Comparison of ENCODE assay signal across 9 mouse cellular contexts in the genomic region with DNA sequence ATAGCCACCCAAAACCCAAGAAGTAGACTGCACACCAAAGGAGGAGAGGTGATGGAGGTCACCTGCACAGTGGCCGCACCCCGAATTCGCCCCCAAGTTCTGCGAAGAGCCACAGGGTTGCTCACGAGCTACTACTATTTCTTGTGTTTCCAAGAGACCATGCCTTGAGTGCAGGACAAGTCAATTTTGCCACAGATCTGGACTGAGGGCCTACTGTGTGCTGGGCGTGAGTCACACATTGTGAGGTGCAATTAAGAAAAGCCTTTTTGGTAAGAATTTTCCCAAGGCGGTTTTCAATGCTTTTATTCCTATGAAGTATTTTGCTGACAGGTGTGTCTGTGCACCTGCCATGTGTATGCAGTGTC. TPM values are rescaled to one million over a fixed set of nuclear protein-coding genes. Genes with fewer than 3 reads are reported as not detected.
A peak's percentile ranks its signal among the peaks of the same experiment; 100 is the strongest.
DNase-seq lines count a peak whose midpoint lies in the region; ATAC-seq and TF ChIP-seq lines count a peak whose summit lies in the region.
"Had no signal": no experiment of that assay in that cellular context is flagged by ENCODE, and none has a peak within 500 bp of the region (broad histone marks: within the 10 kb centered on the region; RNA-seq: fewer than 3 reads in every experiment).

No protein-coding gene starts in this region.

- peaks cover 11% of the 10 kb centered on the region; the same call in 1 of the 2 replicates for H3K4me1 ChIP-seq in kidney, embryonic 15.5 days
- peaks cover 6% of the 10 kb centered on the region; the same call in 1 of the 2 replicates for H3K4me1 ChIP-seq in embryonic facial prominence, embryonic 12.5 days
- no peaks in the 10 kb centered on the region for H3K4me1 ChIP-seq in hindbrain, postnatal 0 days (ENCODE audit: insufficient read depth, low read length)
- peaks cover 6% of the 10 kb centered on the region for H3K4me1 ChIP-seq in midbrain, embryonic 16.5 days (ENCODE audit: control insufficient read depth, insufficient read depth, low read length)

- no peak overlapping the region for H3K27ac ChIP-seq in kidney, embryonic 15.5 days
- H3K27ac ChIP-seq in embryonic facial prominence, embryonic 12.5 days = no peak overlapping the region
- 0 out of 2 replicates have a peak overlapping the region, but pooled peaks have one; percentile 87 for H3K27ac ChIP-seq in hindbrain, postnatal 0 days
- peak overlapping the region; percentile 90 for H3K27ac ChIP-seq in midbrain, embryonic 16.5 days (ENCODE audit: low read length)

- no peaks in the 10 kb centered on the region for H3K36me3 ChIP-seq in kidney, embryonic 15.5 days
- no peaks in the 10 kb centered on the region for H3K36me3 ChIP-seq in embryonic facial prominence, embryonic 12.5 days
- no peaks in the 10 kb centered on the region for H3K36me3 ChIP-seq in hindbrain, postnatal 0 days (ENCODE audit: insufficient read depth, low read length)
- H3K36me3 ChIP-seq in midbrain, embryonic 16.5 days (ENCODE audit: control insufficient read depth, insufficient read depth, low read length) = no peaks in the 10 kb centered on the region

- H3K9ac ChIP-seq in kidney, embryonic 15.5 days = no peak overlapping the region
- 0 out of 2 replicates have a peak overlapping the region, but pooled peaks have one; percentile 64 for H3K9ac ChIP-seq in embryonic facial prominence, embryonic 12.5 days
- peak overlapping the region; percentile 94; the same call in 1 of the 2 replicates for H3K9ac ChIP-seq in hindbrain, postnatal 0 days (replicated peaks; ENCODE audit: low read length)
- peak overlapping the region; percentile 91 for H3K9ac ChIP-seq in midbrain, embryonic 16.5 days (ENCODE audit: low read depth, low read length)

- DNase-seq in kidney, postnatal 25 days = no peak
- DNase-seq in hindbrain, postnatal 0 days (ENCODE audit: low spot score) = no peak
- DNase-seq in right cerebral cortex, adult 2 months (ENCODE audit: low spot score in 2 of 2) = no peak
- no peak for DNase-seq in gastrocnemius, postnatal 4 days (ENCODE audit: low spot score in 2 of 2)
- no peak for DNase-seq in urinary bladder, postnatal 36 days (ENCODE audit: low spot score in 2 of 2)

- H3K4me2 ChIP-seq in kidney, embryonic 15.5 days = peak overlapping the region; percentile 91
- peak overlapping the region; percentile 85 for H3K4me2 ChIP-seq in embryonic facial prominence, embryonic 12.5 days (replicated peaks)
- peak overlapping the region; percentile 72 for H3K4me2 ChIP-seq in hindbrain, postnatal 0 days (ENCODE audit: low read depth, low read length)
- H3K4me2 ChIP-seq in midbrain, embryonic 16.5 days (ENCODE audit: low read length) = peak overlapping the region; percentile 65

- no peaks in the 10 kb centered on the region for H3K9me3 ChIP-seq in kidney, embryonic 15.5 days (replicated peaks)
- H3K9me3 ChIP-seq in embryonic facial prominence, embryonic 12.5 days = no peaks in the 10 kb centered on the region
- H3K9me3 ChIP-seq in hindbrain, postnatal 0 days (ENCODE audit: low read length) = no peaks in the 10 kb centered on the region
- H3K9me3 ChIP-seq in midbrain, embryonic 16.5 days (replicated peaks; ENCODE audit: control insufficient read depth, low read length, poor library complexity, severe bottlenecking) = no peaks in the 10 kb centered on the region

- peaks cover 13% of the 10 kb centered on the region for H3K27me3 ChIP-seq in kidney, embryonic 15.5 days
- 0 out of 2 replicates have a peak, but pooled peaks cover 3% of the 10 kb centered on the region for H3K27me3 ChIP-seq in embryonic facial prominence, embryonic 12.5 days
- no peaks in the 10 kb centered on the region for H3K27me3 ChIP-seq in hindbrain, postnatal 0 days (ENCODE audit: insufficient read depth, low read length)
- H3K27me3 ChIP-seq in midbrain, embryonic 16.5 days (ENCODE audit: control insufficient read depth, insufficient read depth, low read depth, low read length) = no peaks in the 10 kb centered on the region

- WGBS in kidney, embryonic 15.5 days = 39% methylated on average over 7 of the region's 7 CpGs
- WGBS in embryonic facial prominence, embryonic 12.5 days = 36% methylated on average over 7 of the region's 7 CpGs
- 46% methylated on average over 7 of the region's 7 CpGs for WGBS in hindbrain, postnatal 0 days
- WGBS in midbrain, embryonic 16.5 days = 33% methylated on average over 7 of the region's 7 CpGs

- peak; percentile 12 for ATAC-seq in kidney, embryonic 15.5 days (replicated peaks; ENCODE audit: low FRiP score)
- no peak for ATAC-seq in embryonic facial prominence, embryonic 12.5 days (ENCODE audit: insufficient number of reproducible peaks, insufficient read depth, low FRiP score, low TSS enrichment)
- no peak for ATAC-seq in hindbrain, postnatal 0 days
- peak; percentile 23 for ATAC-seq in midbrain, embryonic 16.5 days

- H3K4me3 ChIP-seq in kidney, embryonic 15.5 days (replicated peaks) = peak overlapping the region; percentile 78
- peak overlapping the region; percentile 72 for H3K4me3 ChIP-seq in embryonic facial prominence, embryonic 12.5 days
- peak overlapping the region; percentile 85 for H3K4me3 ChIP-seq in hindbrain, postnatal 0 days (ENCODE audit: low read length)
- peak overlapping the region; percentile 74 for H3K4me3 ChIP-seq in midbrain, embryonic 16.5 days (ENCODE audit: low read depth, low read length)

- TF ChIP-seq CTCF in hindbrain, postnatal 0 days (IDR thresholded peaks at IDR 0.05; ENCODE audit: low read depth) = no peak

RNA-seq across cellular contexts. Expression of gene Adam22, which starts 0.3 kb away (rescaled TPM):
- 8.2 and 8.5 TPM in 2 replicates for polyA plus RNA-seq in kidney, embryonic 15.5 days (2015; fragmentation: Nextera tagmentation; extraction: Ambion mirVana)
- polyA plus RNA-seq in embryonic facial prominence, embryonic 12.5 days (2016; fragmentation: Nextera tagmentation; extraction: Ambion mirVana) = 17.6 and 18.4 TPM in 2 replicates
- total RNA-seq in hindbrain, postnatal 0 days (2014; rRNA removed) = 81.7 and 91.2 TPM in 2 replicates
- 46.1 and 46.2 TPM in 2 replicates for polyA plus RNA-seq in hindbrain, postnatal 0 days (2015; fragmentation: Nextera tagmentation; extraction: Ambion mirVana)
- polyA plus RNA-seq in midbrain, embryonic 16.5 days (2015; fragmentation: Nextera tagmentation; extraction: Ambion mirVana) = 49.5 and 51.1 TPM in 2 replicates
- total RNA-seq in gastrocnemius, postnatal 4 days (2021) = 10 to 100 TPM; 13.1 to 16.1 TPM
- total RNA-seq: neutrophil, adult 5-6 weeks had no signal

RNA-seq across cellular contexts. Expression of gene Dbf4, which starts 54.2 kb away (rescaled TPM):
- 41.0 and 45.1 TPM in 2 replicates for polyA plus RNA-seq in kidney, embryonic 15.5 days (2015; fragmentation: Nextera tagmentation; extraction: Ambion mirVana)
- 50.9 and 54.6 TPM in 2 replicates for polyA plus RNA-seq in embryonic facial prominence, embryonic 12.5 days (2016; fragmentation: Nextera tagmentation; extraction: Ambion mirVana)
- 8.1 and 11.4 TPM in 2 replicates for total RNA-seq in hindbrain, postnatal 0 days (2014; rRNA removed)
- polyA plus RNA-seq in hindbrain, postnatal 0 days (2015; fragmentation: Nextera tagmentation; extraction: Ambion mirVana) = 10.5 and 10.6 TPM in 2 replicates
- polyA plus RNA-seq in midbrain, embryonic 16.5 days (2015; fragmentation: Nextera tagmentation; extraction: Ambion mirVana) = 7.0 and 11.2 TPM in 2 replicates
- 10 to 100 TPM; 12.1 to 13.0 TPM for total RNA-seq in gastrocnemius, postnatal 4 days (2021)

RNA-seq across cellular contexts. Expression of gene Slc25a40, which starts 54.3 kb away (rescaled TPM):
- polyA plus RNA-seq in kidney, embryonic 15.5 days (2015; fragmentation: Nextera tagmentation; extraction: Ambion mirVana) = 12.8 and 13.3 TPM in 2 replicates
- polyA plus RNA-seq in embryonic facial prominence, embryonic 12.5 days (2016; fragmentation: Nextera tagmentation; extraction: Ambion mirVana) = 12.4 and 14.1 TPM in 2 replicates
- 8.5 and 11.0 TPM in 2 replicates for total RNA-seq in hindbrain, postnatal 0 days (2014; rRNA removed)
- 9.1 and 10.6 TPM in 2 replicates for polyA plus RNA-seq in hindbrain, postnatal 0 days (2015; fragmentation: Nextera tagmentation; extraction: Ambion mirVana)
- polyA plus RNA-seq in midbrain, embryonic 16.5 days (2015; fragmentation: Nextera tagmentation; extraction: Ambion mirVana) = 8.9 and 9.5 TPM in 2 replicates
- total RNA-seq in gastrocnemius, postnatal 4 days (2021) = 1 to 10 TPM; 7.2 to 9.6 TPM

Comparison
In these comparisons a context has a peak if more than half of its experiments do, and no peak if none do; other contexts are left out.
1. ATAC-seq: peak in kidney, embryonic 15.5 days (single experiment) and midbrain, embryonic 16.5 days (single experiment); none in embryonic facial prominence, embryonic 12.5 days (single experiment) and hindbrain, postnatal 0 days (single experiment).
2. H3K27ac ChIP-seq: peak in hindbrain, postnatal 0 days (single experiment) and midbrain, embryonic 16.5 days (single experiment); none in kidney, embryonic 15.5 days (single experiment) and embryonic facial prominence, embryonic 12.5 days (single experiment).
3. Peak in every context shown above with its lines, with median percentiles within 50 percentile points of each other: H3K4me2 ChIP-seq and H3K4me3 ChIP-seq.